Mouse (Mus musculus) CD8-positive naive resting alpha-beta T cell, adult 2 months (primary cell): ENCODE data around the gene Dnajc30.
"Not testable (repeated sequence)": the region's sequence is repeated elsewhere in the genome, so short reads cannot be mapped to it uniquely, and the experiment has no call there.

ENCODE experiments used
- DNase-seq, 2 experiments: peaks; one replicate each; pipeline ENCODE4 v3.0.0; 2022; ENCODE audit warnings: low read depth in 2 of 2, low spot score in 2 of 2

The Dnajc30 gene

GRCm38 (mm10) chr5:135063629-135064381, at the start of gene Dnajc30:
Gene Dnajc30 (plus strand): TSS chr5:135064202.
- DNase-seq: peak; percentile 94 to 95

- peak; percentile 81 to 88 for DNase-seq
Observed at GRCm38 (mm10) chr5:135015497-135015896, 48.5 kb upstream of the Dnajc30 start.

- DNase-seq: no peak
Observed at GRCm38 (mm10) chr5:135016224-135016759, 47.7 kb upstream of the Dnajc30 start.

- DNase-seq: no peak
Observed at GRCm38 (mm10) chr5:135021814-135022213, 42.2 kb upstream of the Dnajc30 start.

GRCm38 (mm10) chr5:135023344-135024173, 40.4 kb upstream of the Dnajc30 start, which contains the start of gene Stx1a:
Gene Stx1a (plus strand): TSS chr5:135023482.
- peak; percentile 74 to 80 for DNase-seq

- peak; percentile 70 to 81 for DNase-seq
Observed at GRCm38 (mm10) chr5:135024665-135025224, 39.3 kb upstream of the Dnajc30 start.

- peak in 1 of 2 experiments; percentile 30 for DNase-seq
Observed at GRCm38 (mm10) chr5:135025899-135026298, 38.1 kb upstream of the Dnajc30 start.

GRCm38 (mm10) chr5:135029007-135029854, 34.8 kb upstream of the Dnajc30 start:
- DNase-seq: no peak

GRCm38 (mm10) chr5:135032581-135032980, 31.4 kb upstream of the Dnajc30 start:
- no peak for DNase-seq

- DNase-seq: peak in 1 of 2 experiments; percentile 31
Observed at GRCm38 (mm10) chr5:135034593-135034992, 29.4 kb upstream of the Dnajc30 start.

- no peak for DNase-seq
Observed at GRCm38 (mm10) chr5:135035608-135036359, 28.2 kb upstream of the Dnajc30 start.

GRCm38 (mm10) chr5:135037946-135038345, 26.1 kb upstream of the Dnajc30 start:
- no peak for DNase-seq

- DNase-seq: no peak
Observed at GRCm38 (mm10) chr5:135039541-135039940, 24.5 kb upstream of the Dnajc30 start.

- no peak for DNase-seq
Observed at GRCm38 (mm10) chr5:135040059-135040458, 23.9 kb upstream of the Dnajc30 start.

GRCm38 (mm10) chr5:135040777-135041176, 23.2 kb upstream of the Dnajc30 start:
- DNase-seq: no peak

GRCm38 (mm10) chr5:135042105-135042788, 21.8 kb upstream of the Dnajc30 start:
- no peak for DNase-seq

GRCm38 (mm10) chr5:135044575-135044974, 19.4 kb upstream of the Dnajc30 start:
- no peak for DNase-seq

- DNase-seq: no peak
Observed at GRCm38 (mm10) chr5:135048539-135048938, 15.5 kb upstream of the Dnajc30 start.

- not testable (repeated sequence) for DNase-seq
Observed at GRCm38 (mm10) chr5:135049268-135049667, 14.7 kb upstream of the Dnajc30 start.
